ENCODE assay signal across 13 mouse cellular contexts in the genomic region with DNA sequence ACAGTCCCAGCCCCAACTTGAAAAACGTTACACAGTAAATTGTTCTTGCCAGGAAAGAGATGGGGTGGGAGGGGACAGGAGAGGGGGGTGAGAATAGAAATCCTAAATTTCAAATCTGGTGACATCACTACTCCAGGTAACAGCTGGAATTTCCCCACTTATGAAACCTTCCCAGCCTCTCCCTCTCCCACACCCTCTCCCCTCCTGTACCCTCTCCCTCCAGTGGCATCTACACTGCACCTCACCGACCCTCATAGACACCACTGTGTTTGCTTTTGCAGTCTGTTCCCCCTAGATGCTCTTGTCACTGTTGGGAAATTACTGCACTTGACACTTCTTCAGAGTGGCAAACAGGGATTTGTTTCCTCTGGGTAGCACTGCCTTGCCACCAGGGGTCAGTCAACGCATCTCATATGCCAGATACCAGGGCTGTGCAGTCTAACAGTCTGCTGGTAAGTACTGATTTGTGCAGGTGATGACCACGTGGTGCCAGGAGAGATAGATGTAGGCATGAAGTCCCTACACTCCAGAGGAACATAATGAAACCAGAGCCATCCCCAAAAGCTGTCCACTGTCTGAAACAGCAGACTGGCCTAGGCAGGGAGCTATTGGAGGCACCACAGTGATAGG.
DNase-seq lines count a peak whose midpoint lies in the region; ATAC-seq and TF ChIP-seq lines count a peak whose summit lies in the region.
"Had no signal": no experiment of that assay in that cellular context is flagged by ENCODE, and none has a peak within 500 bp of the region (broad histone marks: within the 10 kb centered on the region; RNA-seq: fewer than 3 reads in every experiment).

No protein-coding gene starts in this region.

- intact Hi-C loops in gastrocnemius, adult 2 months (cut with DNase I), result no loop called here

- no peaks in the 10 kb centered on the region for H3K36me3 ChIP-seq in MEL (ENCODE audit: control insufficient read depth in 1 of 2, insufficient read depth in 2 of 2, low read length in 2 of 2)
- no peaks in the 10 kb centered on the region for H3K36me3 ChIP-seq in forebrain, embryonic 15.5 days
- H3K36me3 ChIP-seq: forebrain, embryonic 10.5 days; hindbrain, embryonic 13.5 days; stomach, embryonic 15.5 days had no signal

- H3K79me2 ChIP-seq in MEL (ENCODE audit: control insufficient read depth, insufficient read depth, low read length, poor library complexity), result no peaks in the 10 kb centered on the region

- TF ChIP-seq EP300 in MEL (IDR thresholded peaks at IDR 0.05; ENCODE audit: low read depth in 1 of 2, low read length in 2 of 2), result no peak

- no peak overlapping the region for H3K4me2 ChIP-seq in forebrain, embryonic 15.5 days (replicated peaks)
- H3K4me2 ChIP-seq: hindbrain, embryonic 13.5 days; liver, embryonic 11.5 days; stomach, embryonic 15.5 days had no signal

- no peak overlapping the region for H3K27ac ChIP-seq in gastrocnemius, adult 2 months
- no peak overlapping the region for H3K27ac ChIP-seq in MEL (ENCODE audit: control insufficient read depth, low read depth, low read length)
- no peak overlapping the region for H3K27ac ChIP-seq in forebrain, embryonic 15.5 days (replicated peaks)
- H3K27ac ChIP-seq: forebrain, embryonic 10.5 days; hindbrain, embryonic 13.5 days; stomach, embryonic 15.5 days had no signal

- no peaks in the 10 kb centered on the region for H3K4me1 ChIP-seq in lung, adult 2 months (ENCODE audit: control insufficient read depth, insufficient read depth, low read length)
- peaks cover 2 to 5% of the 10 kb centered on the region in 2 experiments; a peak in 3 of 4 replicates for H3K4me1 ChIP-seq in MEL (ENCODE audit: control insufficient read depth in 1 of 2, insufficient read depth in 2 of 2, low read length in 2 of 2)
- no peaks in the 10 kb centered on the region for H3K4me1 ChIP-seq in forebrain, embryonic 15.5 days
- H3K4me1 ChIP-seq: forebrain, embryonic 10.5 days; stomach, embryonic 15.5 days had no signal

- TF ChIP-seq POLR2A in lung, adult 2 months (IDR thresholded peaks at IDR 0.05; ENCODE audit: borderline replicate concordance, extremely low read depth, low read depth, low read length), result no peak
- no peak for TF ChIP-seq POLR2A in MEL (IDR thresholded peaks at IDR 0.05; ENCODE audit: control insufficient read depth in 1 of 2, insufficient read depth in 1 of 2, low read depth in 1 of 2, low read length in 2 of 2, poor library complexity in 1 of 2)

- 35% methylated on average over 4 of the region's 4 CpGs for WGBS in lung, adult 2 months
- WGBS in forebrain, embryonic 15.5 days, result 49% methylated on average over 4 of the region's 4 CpGs

- TF ChIP-seq RAD21 in MEL (IDR thresholded peaks at IDR 0.05; ENCODE audit: low read depth, low read length), result peak; percentile 32

- no peak for ATAC-seq in forebrain, embryonic 15.5 days (replicated peaks)

- DNase-seq in gastrocnemius, adult 2 months, result no peak
- DNase-seq in gastrocnemius, postnatal 25 days, result no peak
- DNase-seq in lung, adult 2 months, result no peak
- DNase-seq in lung, postnatal 14 days, result no peak
- no peak for DNase-seq in MEL (ENCODE audit: low read depth, low spot score)
- DNase-seq in kidney, postnatal 4 days, result peak; percentile 34 to 51
- DNase-seq in right cerebral cortex, postnatal 10 days (ENCODE audit: low spot score in 2 of 2), result no peak
- DNase-seq: cerebellum, postnatal 25 days had no signal

- no peaks in the 10 kb centered on the region; a peak in 1 of 4 replicates for H3K27me3 ChIP-seq in MEL (ENCODE audit: control insufficient read depth in 1 of 2, insufficient read depth in 2 of 2, low read length in 2 of 2)
- H3K27me3 ChIP-seq in forebrain, embryonic 15.5 days, result no peaks in the 10 kb centered on the region
- H3K27me3 ChIP-seq: hindbrain, embryonic 13.5 days; stomach, embryonic 15.5 days had no signal

- H3K4me3 ChIP-seq in gastrocnemius, adult 2 months, result no peak overlapping the region
- H3K4me3 ChIP-seq in lung, adult 2 months (replicated peaks; ENCODE audit: extremely low read depth, low read depth, low read length), result no peak overlapping the region
- H3K4me3 ChIP-seq in MEL (ENCODE audit: control insufficient read depth in 1 of 2, insufficient read depth in 1 of 2, low read depth in 2 of 2, low read length in 2 of 2), result no peak overlapping the region
- no peak overlapping the region for H3K4me3 ChIP-seq in forebrain, embryonic 15.5 days
- H3K4me3 ChIP-seq: forebrain, embryonic 10.5 days; hindbrain, embryonic 13.5 days; stomach, embryonic 15.5 days had no signal

- H3K9me3 ChIP-seq in MEL (replicated peaks; ENCODE audit: insufficient read depth, low read length), result no peaks in the 10 kb centered on the region
- H3K9me3 ChIP-seq in forebrain, embryonic 15.5 days, result no peaks in the 10 kb centered on the region
- H3K9me3 ChIP-seq: hindbrain, embryonic 13.5 days; stomach, embryonic 15.5 days had no signal

- peak; percentile 27; the same call in 1 of the 2 replicates for TF ChIP-seq CTCF in gastrocnemius, adult 2 months (IDR thresholded peaks at IDR 0.05)
- TF ChIP-seq CTCF in lung, adult 2 months (IDR thresholded peaks at IDR 0.05; ENCODE audit: insufficient read depth, low read length), result peak; percentile 45; the same call in 1 of the 2 replicates
- TF ChIP-seq CTCF in MEL (IDR thresholded peaks at IDR 0.05 in 2 of 3, conservative IDR thresholded peaks at IDR 0.05 in 1 of 3; ENCODE audit: control insufficient read depth in 1 of 3, insufficient read depth in 1 of 3, low read depth in 2 of 3, low read length in 3 of 3, poor library complexity in 1 of 3, severe bottlenecking in 1 of 3), result peak; percentile 21 to 44 (median 27); a peak in 5 of 6 replicates

- no peak overlapping the region for H3K9ac ChIP-seq in MEL (ENCODE audit: control insufficient read depth, low read depth, low read length, poor library complexity, severe bottlenecking)
- no peak overlapping the region for H3K9ac ChIP-seq in forebrain, embryonic 15.5 days (replicated peaks)
- H3K9ac ChIP-seq: hindbrain, embryonic 13.5 days; stomach, embryonic 15.5 days had no signal

TF ChIP-seq in MEL, 35 proteins besides CTCF, POLR2A, EP300 and RAD21:
- TF ChIP-seq ELF1 (IDR thresholded peaks at IDR 0.05; ENCODE audit: low read depth, low read length), result no peak
- TF ChIP-seq TBP (IDR thresholded peaks at IDR 0.05; ENCODE audit: low read depth, low read length), result no peak
- TF ChIP-seq CHD2 (IDR thresholded peaks at IDR 0.05; ENCODE audit: low read length), result no peak
- TF ChIP-seq MYC (IDR thresholded peaks at IDR 0.05; ENCODE audit: low read depth, low read length), result no peak
- no peak for TF ChIP-seq CHD1 (IDR thresholded peaks at IDR 0.05; ENCODE audit: low read depth, low read length)
- no peak for TF ChIP-seq BHLHE40 (IDR thresholded peaks at IDR 0.05; ENCODE audit: borderline replicate concordance, low read depth, low read length)
- TF ChIP-seq POLR2AphosphoS5 (IDR thresholded peaks at IDR 0.05; ENCODE audit: borderline replicate concordance, low read depth, low read length), result no peak
- TF ChIP-seq ZC3H11A (IDR thresholded peaks at IDR 0.05; ENCODE audit: low read depth, low read length), result 0 out of 2 replicates have a peak, but pooled peaks have one; percentile 7
- no peak for TF ChIP-seq KAT2A (conservative IDR thresholded peaks at IDR 0.05; ENCODE audit: low read depth, low read length)
- TF ChIP-seq HCFC1 (IDR thresholded peaks at IDR 0.05; ENCODE audit: low read depth, low read length), result no peak
- TF ChIP-seq USF1 (IDR thresholded peaks at IDR 0.05; ENCODE audit: low read depth, low read length), result peak; percentile 20; the same call in 1 of the 2 replicates
- no peak for TF ChIP-seq GATA1 (IDR thresholded peaks at IDR 0.05; ENCODE audit: low read depth, low read length)
- TF ChIP-seq SMC3 (IDR thresholded peaks at IDR 0.05; ENCODE audit: low read depth, low read length), result peak; percentile 50
- TF ChIP-seq ZKSCAN1 (IDR thresholded peaks at IDR 0.05; ENCODE audit: low read depth, low read length), result no peak
- TF ChIP-seq NELFE (IDR thresholded peaks at IDR 0.05; ENCODE audit: low read depth, low read length), result no peak
- TF ChIP-seq MAX (IDR thresholded peaks at IDR 0.05; ENCODE audit: low read length), result 0 out of 2 replicates have a peak, but pooled peaks have one; percentile 21
- TF ChIP-seq ETS1 (IDR thresholded peaks at IDR 0.05; ENCODE audit: low read depth, low read length), result no peak
- no peak for TF ChIP-seq TCF12 (IDR thresholded peaks at IDR 0.05; ENCODE audit: low read depth, low read length)
- TF ChIP-seq MAZ (IDR thresholded peaks at IDR 0.05; ENCODE audit: low read depth, low read length), result no peak

Comparison
In these comparisons a context has a peak if more than half of its experiments do, and no peak if none do; other contexts are left out.
1. DNase-seq: peak in kidney, postnatal 4 days (2 of 2); none in gastrocnemius, adult 2 months (single experiment), gastrocnemius, postnatal 25 days (single experiment), lung, adult 2 months (single experiment), lung, postnatal 14 days (single experiment), MEL (single experiment) and right cerebral cortex, postnatal 10 days (0 of 2).
2. Peak in every context shown above with its lines, with median percentiles within 50 percentile points of each other: CTCF ChIP-seq.